Mouse (Mus musculus): Measurements from ENCODE around the gene Ubxn11.

GRCm38 (mm10) chr4:134132117-134132516, 29.7 kb downstream of the Ubxn11 start:
- TF ChIP-seq CTCF (IDR thresholded peaks at IDR 0.05; ENCODE audit: borderline replicate concordance, insufficient read depth, low read depth, low read length) (no peak), POLR2A (IDR thresholded peaks at IDR 0.05; ENCODE audit: borderline replicate concordance, insufficient read depth, low read length) (no peak)

Measured in cerebellum, adult 2 months (tissue).